Mouse (Mus musculus) hindbrain, embryonic 12.5 days (tissue): Measurements from ENCODE around the gene Gm17268. TPM values are rescaled to one million over a fixed set of nuclear protein-coding genes. Genes with fewer than 3 reads are reported as not detected.

Experiments
- ATAC-seq: fragments of 200-750 bp; cut with Nextera tagmentation; 2 replicates; pipeline ENCODE4 v1.8.0; 2017; ENCODE audit warnings: moderate TSS enrichment; ENCODE audit not compliant: low FRiP score
- H3K27ac ChIP-seq: fragments of 300-500 bp; sonication (generic); 2 replicates; pipeline ENCODE4 v1.5.1; 2016; ENCODE audit warnings: mild to moderate bottlenecking
- H3K27me3 ChIP-seq: fragments of 300-500 bp; sonication (generic); 2 replicates; pipeline ENCODE4 v1.6.1; 2016; ENCODE audit warnings: mild to moderate bottlenecking
- H3K36me3 ChIP-seq: fragments of 300-500 bp; sonication (generic); 2 replicates; pipeline ENCODE4 v1.6.1; 2016; ENCODE audit warnings: mild to moderate bottlenecking
- H3K4me1 ChIP-seq: fragments of 300-500 bp; sonication (generic); 2 replicates; pipeline ENCODE4 v1.6.1; 2016
- H3K4me2 ChIP-seq: fragments of 300-500 bp; sonication (generic); replicated peaks from 2 replicates; pipeline ENCODE4 v1.6.1; 2016; ENCODE audit warnings: mild to moderate bottlenecking
- H3K4me3 ChIP-seq: fragments of 300-500 bp; sonication (generic); 2 replicates; pipeline ENCODE4 v1.5.1; 2016; ENCODE audit warnings: mild to moderate bottlenecking
- H3K9ac ChIP-seq: fragments of 300-500 bp; sonication (generic); 2 replicates; pipeline ENCODE4 v1.6.1; 2016; ENCODE audit warnings: mild to moderate bottlenecking, moderate library complexity
- H3K9me3 ChIP-seq: fragments of 300-500 bp; sonication (generic); replicated peaks from 2 replicates; pipeline ENCODE4 v1.6.1; 2016; ENCODE audit warnings: mild to moderate bottlenecking
- WGBS: fragments of 180-500 bp; shearing (Covaris S2); methylation state at CpG from one replicate; pipeline ENCODE4 v1.1.7; 2016; 5-methylcytosine and 5-hydroxymethylcytosine counted together
- polyA plus RNA-seq: library from polyadenylated mRNA; unstranded; fragments of >200 nt; fragmentation: Nextera tagmentation; extraction: Ambion mirVana; gene quantifications from 2 replicates; pipeline ENCODE4 v1.2.1, GENCODE M21; 2016

The Gm17268 gene
- not detected in 2 replicates for polyA plus RNA-seq

DNA sequence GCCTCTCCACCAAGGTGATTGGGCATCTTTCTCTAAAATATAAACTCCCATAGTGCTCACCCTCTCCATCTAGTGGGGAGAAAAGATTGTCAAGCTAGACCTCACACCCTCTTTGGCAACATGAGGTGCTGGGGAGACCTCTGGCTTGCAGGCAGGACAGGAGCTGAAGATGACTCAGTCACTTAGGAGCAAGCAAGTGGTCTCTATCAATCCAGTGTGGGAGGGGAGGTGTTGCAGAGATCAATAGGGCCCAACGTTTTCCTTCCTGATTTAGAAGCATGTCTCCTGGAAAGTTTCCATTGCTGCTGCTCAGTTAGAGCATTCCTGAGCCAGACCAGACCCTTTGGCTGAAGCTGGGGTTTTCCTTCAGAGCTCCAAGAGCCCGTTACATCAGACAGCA is at the start of gene Gm17268:
Gene Gm17268, minus strand, starts transcription at position 28 of the 400 bp plus-strand sequence.
- H3K27me3 ChIP-seq, result no peaks in the 10 kb centered on the region
- no peak for ATAC-seq
- H3K4me3 ChIP-seq, result no peak within 1 kb of the TSS
- H3K4me1 ChIP-seq, result no peaks in the 10 kb centered on the region
- H3K36me3 ChIP-seq, result no peaks in the 10 kb centered on the region
- H3K9ac ChIP-seq, result no peak within 1 kb of the TSS
- no peak within 1 kb of the TSS for H3K27ac ChIP-seq
- no peak within 1 kb of the TSS for H3K4me2 ChIP-seq
- H3K9me3 ChIP-seq, result no peaks in the 10 kb centered on the region
- 59% methylated on average over 2 of the region's 2 CpGs for WGBS

DNA sequence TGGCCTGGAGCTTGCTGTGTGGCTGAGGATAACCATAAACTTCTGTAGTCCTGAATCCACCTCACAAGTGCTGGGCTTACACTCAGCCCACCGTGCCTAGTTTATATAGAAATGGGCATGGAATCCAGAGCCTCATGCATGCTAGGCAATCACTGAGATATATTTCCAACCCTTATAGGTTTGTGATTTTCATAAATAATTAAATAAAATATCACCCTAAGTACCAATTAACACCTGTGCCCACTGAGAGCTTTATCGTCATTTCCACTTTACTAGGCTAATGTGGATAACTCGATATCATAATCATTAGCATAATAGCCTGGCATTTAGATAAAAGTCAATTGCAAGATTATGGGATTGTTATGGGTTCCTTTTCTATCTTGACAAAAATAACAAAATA is 46.0 kb upstream of the Gm17268 start:
- H3K27me3 ChIP-seq, result no peaks in the 10 kb centered on the region
- H3K36me3 ChIP-seq, result no peaks in the 10 kb centered on the region
- no peak overlapping the region for H3K27ac ChIP-seq
- ATAC-seq, result no peak
- no peaks in the 10 kb centered on the region for H3K9me3 ChIP-seq
- no peak overlapping the region for H3K4me2 ChIP-seq
- no peak overlapping the region for H3K4me3 ChIP-seq
- 86% methylated on average over 3 of the region's 3 CpGs for WGBS
- no peak overlapping the region for H3K9ac ChIP-seq
- no peaks in the 10 kb centered on the region for H3K4me1 ChIP-seq

DNA sequence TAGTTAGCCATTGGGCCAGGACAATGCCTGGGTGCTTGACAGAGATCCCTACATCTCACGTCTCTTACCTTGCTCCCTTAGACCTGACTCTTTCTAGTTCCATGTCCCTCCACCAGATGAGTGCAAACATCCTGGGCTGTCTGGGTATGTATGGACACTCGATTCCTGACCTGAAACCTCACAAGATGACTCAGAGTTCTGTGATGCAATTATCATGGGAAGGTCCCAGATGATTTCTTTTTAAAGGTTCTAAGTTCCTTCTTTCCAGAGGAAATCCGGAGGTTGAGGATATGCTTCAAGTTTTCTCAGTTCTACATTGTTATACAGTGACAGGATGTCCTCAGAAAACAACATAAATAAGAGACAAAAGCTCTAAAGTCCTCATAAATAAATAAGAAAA is 42.5 kb upstream of the Gm17268 start:
- no peak for ATAC-seq
- Histone ChIP-seq H3K9ac (no peak overlapping the region), H3K4me2 (no peak overlapping the region), H3K27ac (no peak overlapping the region), H3K36me3 (no peaks in the 10 kb centered on the region), H3K4me3 (no peak overlapping the region), H3K9me3 (no peaks in the 10 kb centered on the region), H3K27me3 (no peaks in the 10 kb centered on the region), H3K4me1 (no peaks in the 10 kb centered on the region)
- WGBS, result 80% methylated on average over 3 of the region's 3 CpGs

DNA sequence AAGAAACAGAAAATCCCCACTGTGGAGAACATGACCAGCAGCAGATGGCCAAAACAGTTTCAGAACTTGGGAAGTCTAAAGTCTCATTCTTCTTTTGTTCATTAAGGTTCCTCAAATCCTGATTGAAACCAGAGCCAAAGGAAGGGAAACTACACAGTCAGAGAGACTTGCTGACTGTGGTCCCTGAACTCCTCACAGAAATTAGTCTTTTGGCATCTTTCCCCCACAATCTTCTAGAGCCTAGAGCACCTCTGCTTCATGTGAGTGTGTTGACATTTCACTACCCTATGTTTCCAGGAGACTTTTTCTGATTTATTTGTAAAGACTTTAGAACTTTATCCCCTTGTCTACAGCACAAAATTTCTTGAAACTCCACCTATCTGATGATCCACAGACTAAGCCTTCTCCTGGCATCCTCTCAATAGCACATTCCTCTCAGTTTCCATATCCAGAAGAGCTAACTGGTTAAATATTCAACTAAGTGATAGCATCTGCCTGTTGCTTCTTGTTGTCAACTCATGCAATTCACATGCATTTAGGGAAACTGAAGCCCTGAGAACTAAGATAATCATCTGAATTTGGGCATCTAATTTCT is 39.9 kb upstream of the Gm17268 start:
- no peak for ATAC-seq
- H3K27me3 ChIP-seq, result no peaks in the 10 kb centered on the region
- no peak overlapping the region for H3K4me2 ChIP-seq
- no peaks in the 10 kb centered on the region for H3K9me3 ChIP-seq
- no peak overlapping the region for H3K9ac ChIP-seq
- no peak overlapping the region for H3K4me3 ChIP-seq
- H3K36me3 ChIP-seq, result no peaks in the 10 kb centered on the region
- H3K27ac ChIP-seq, result no peak overlapping the region
- H3K4me1 ChIP-seq, result no peaks in the 10 kb centered on the region

DNA sequence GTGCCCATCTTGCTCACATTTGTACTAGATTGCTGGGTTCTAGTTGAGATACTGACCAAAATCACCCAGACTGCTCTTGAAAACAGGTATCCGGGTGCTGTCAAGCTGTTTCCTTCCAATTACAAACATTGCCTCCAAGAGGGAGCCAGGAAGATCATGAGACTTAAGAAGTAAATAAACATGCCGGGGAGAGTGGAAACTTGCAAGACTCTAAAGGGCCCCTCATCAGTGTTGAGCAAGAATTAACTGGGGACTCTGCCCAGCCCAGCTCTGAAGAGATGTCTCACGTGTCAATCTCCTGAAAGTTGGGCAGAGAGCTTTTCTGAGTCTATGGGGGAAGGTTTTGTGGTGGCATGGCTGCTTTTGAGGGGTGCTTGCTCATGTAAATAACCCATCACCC is 38.7 kb upstream of the Gm17268 start:
- no peaks in the 10 kb centered on the region for H3K4me1 ChIP-seq
- ATAC-seq, result no peak
- H3K9ac ChIP-seq, result no peak overlapping the region
- H3K27me3 ChIP-seq, result no peaks in the 10 kb centered on the region
- no peak overlapping the region for H3K27ac ChIP-seq
- no peak overlapping the region for H3K4me3 ChIP-seq
- H3K36me3 ChIP-seq, result no peaks in the 10 kb centered on the region
- WGBS, result 79% methylated on average over 3 of the region's 3 CpGs
- H3K4me2 ChIP-seq, result no peak overlapping the region
- H3K9me3 ChIP-seq, result no peaks in the 10 kb centered on the region

DNA sequence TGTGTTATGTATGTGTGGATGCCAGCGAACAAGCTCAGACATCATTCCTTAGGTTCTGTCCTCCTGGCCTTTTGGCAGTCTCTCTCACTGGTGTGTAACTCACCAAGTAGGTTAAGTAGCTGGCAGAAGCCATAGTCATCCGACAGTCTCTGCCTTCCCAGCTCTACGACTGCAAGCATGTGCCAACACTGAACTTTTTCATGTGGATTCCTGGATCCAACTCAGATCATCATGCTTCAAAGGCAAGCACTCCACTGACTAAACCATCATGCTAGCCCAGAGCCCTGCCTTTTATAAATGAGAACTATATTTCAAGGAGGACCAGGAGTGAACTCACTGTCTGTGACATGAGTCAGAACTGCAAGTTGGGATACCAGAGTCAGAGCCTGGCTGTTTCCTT is 35.3 kb upstream of the Gm17268 start:
- Histone ChIP-seq H3K9me3 (no peaks in the 10 kb centered on the region), H3K4me2 (no peak overlapping the region), H3K4me3 (no peak overlapping the region), H3K4me1 (no peaks in the 10 kb centered on the region), H3K27ac (no peak overlapping the region), H3K36me3 (no peaks in the 10 kb centered on the region), H3K9ac (no peak overlapping the region), H3K27me3 (no peaks in the 10 kb centered on the region)
- no peak for ATAC-seq
- WGBS, result 89% methylated on average over 3 of the region's 3 CpGs

DNA sequence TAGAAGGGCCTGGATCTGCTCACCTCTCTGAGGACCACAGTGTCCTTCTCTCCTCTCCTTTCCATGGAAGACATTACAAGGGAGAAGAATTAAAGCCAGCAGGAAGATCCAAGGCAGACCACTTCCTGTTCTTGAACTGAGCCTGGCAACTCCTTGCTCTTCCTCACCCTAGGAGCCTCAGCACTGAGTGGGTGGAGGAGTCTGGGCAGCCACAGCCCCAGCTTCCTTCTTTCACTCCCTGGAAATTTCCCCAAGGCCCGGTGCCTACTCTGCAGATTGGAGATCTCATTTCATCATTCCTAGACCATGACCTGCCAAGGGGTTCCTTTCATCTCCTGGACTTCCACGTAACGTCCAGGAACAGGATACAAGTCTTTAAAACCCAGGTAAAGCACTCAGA is 34.6 kb upstream of the Gm17268 start:
- H3K4me3 ChIP-seq, result no peak overlapping the region
- no peaks in the 10 kb centered on the region for H3K36me3 ChIP-seq
- no peaks in the 10 kb centered on the region for H3K4me1 ChIP-seq
- ATAC-seq, result no peak
- 89% methylated on average over 3 of the region's 3 CpGs for WGBS
- H3K27ac ChIP-seq, result no peak overlapping the region
- no peak overlapping the region for H3K4me2 ChIP-seq
- no peak overlapping the region for H3K9ac ChIP-seq
- no peaks in the 10 kb centered on the region for H3K9me3 ChIP-seq
- no peaks in the 10 kb centered on the region for H3K27me3 ChIP-seq

DNA sequence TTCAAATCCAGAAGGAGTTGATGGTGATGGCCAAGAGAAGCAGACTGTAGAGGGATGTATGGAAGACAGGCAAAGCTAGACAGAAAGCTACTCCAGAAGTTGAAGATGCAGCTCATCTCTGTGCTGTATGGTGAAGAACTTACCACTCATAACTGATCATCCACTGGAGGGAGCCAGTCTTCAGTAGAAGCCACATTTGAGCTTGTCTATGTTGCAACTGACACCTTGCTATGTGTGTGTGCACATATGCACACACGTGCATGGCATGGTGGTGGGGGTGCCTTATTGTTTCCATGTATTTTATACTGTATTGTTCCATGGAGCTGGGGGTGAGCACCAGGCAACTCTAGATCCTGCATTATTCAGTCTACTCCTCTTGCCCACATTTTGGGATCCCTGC is 34.0 kb upstream of the Gm17268 start:
- Histone ChIP-seq H3K9me3 (no peaks in the 10 kb centered on the region), H3K27me3 (no peaks in the 10 kb centered on the region), H3K27ac (no peak overlapping the region), H3K4me1 (no peaks in the 10 kb centered on the region), H3K4me2 (no peak overlapping the region), H3K4me3 (no peak overlapping the region), H3K9ac (no peak overlapping the region), H3K36me3 (no peaks in the 10 kb centered on the region)
- 91% methylated on average over 1 of the region's 1 CpGs for WGBS
- no peak for ATAC-seq

DNA sequence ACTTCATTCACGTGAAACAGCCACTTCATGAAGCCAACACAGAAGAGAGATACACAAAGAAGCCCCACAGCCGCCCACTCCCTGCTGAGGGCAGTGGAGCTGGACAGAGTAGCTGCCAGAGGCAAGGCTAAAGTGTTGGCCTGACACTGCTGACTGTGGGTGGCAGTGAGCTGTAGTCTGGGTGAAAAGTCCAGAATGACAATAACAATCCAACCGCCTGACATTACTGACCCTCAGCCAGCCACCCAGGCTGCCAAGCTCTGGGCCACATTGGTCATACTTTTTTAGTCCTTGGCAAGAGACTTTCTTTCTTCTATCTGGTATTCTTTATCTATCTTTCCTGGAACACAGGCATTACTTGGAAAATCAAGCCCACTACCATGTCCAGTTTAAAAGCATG is 32.7 kb upstream of the Gm17268 start:
- Histone ChIP-seq H3K36me3 (no peaks in the 10 kb centered on the region), H3K9me3 (no peaks in the 10 kb centered on the region), H3K4me1 (no peaks in the 10 kb centered on the region), H3K4me2 (no peak overlapping the region), H3K27me3 (no peaks in the 10 kb centered on the region), H3K27ac (no peak overlapping the region), H3K9ac (no peak overlapping the region), H3K4me3 (no peak overlapping the region)
- 64% methylated on average over 3 of the region's 3 CpGs for WGBS
- no peak for ATAC-seq

DNA sequence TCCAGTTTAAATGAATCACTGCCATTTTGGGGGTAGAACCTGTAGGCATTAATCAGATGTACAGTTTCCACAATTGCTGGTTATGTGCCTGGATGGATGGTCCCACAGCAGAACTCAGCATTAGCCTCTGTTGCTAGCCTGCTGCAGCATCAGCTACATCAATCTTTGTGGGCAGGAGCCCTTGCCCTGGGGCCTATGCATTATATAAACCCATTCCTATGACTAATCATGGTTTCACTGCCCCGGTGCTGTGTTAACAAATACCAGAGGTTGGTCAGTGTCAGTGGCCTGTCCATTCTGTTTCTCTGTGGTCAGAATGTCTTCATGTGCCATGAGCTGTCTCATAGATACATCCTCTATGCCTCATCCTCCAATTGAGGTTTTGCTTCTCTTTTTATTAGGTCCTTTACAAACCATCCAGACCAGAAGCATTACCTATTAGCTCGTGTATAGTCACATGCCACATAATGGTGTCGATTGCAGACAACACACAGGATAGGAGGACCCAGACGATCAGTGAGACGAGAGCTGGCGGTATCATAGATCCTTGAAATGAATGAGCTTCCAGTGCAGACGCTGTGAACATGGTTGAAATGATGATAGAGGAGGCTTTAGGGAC is 28.7 kb upstream of the Gm17268 start:
- H3K9me3 ChIP-seq, result no peaks in the 10 kb centered on the region
- no peak overlapping the region for H3K4me2 ChIP-seq
- H3K4me3 ChIP-seq, result no peak overlapping the region
- H3K9ac ChIP-seq, result no peak overlapping the region
- H3K4me1 ChIP-seq, result no peaks in the 10 kb centered on the region
- H3K27ac ChIP-seq, result no peak overlapping the region
- ATAC-seq, result no peak
- no peaks in the 10 kb centered on the region for H3K36me3 ChIP-seq
- WGBS, result 90% methylated on average over 7 of the region's 7 CpGs
- no peaks in the 10 kb centered on the region for H3K27me3 ChIP-seq

DNA sequence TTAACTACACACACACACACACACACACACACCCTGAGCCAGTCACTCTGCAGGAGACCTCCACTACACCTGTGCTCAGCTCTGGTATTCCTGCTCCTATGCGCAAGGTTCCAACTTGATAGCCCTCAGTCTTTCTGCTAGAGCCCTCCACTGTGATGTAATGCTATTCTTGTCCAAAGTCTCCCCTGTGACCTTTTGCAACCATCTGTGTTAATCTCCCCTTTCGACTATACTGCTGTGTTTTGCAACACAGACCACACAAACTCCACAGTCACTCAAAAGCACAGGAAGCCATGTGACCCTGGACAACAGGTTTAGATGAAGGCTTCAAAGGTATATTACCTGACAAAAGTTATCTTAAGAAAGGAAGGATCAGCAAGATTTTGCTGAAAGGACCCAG is 25.1 kb upstream of the Gm17268 start:
- ATAC-seq, result no peak
- Histone ChIP-seq H3K36me3 (no peaks in the 10 kb centered on the region), H3K4me1 (no peaks in the 10 kb centered on the region), H3K27ac (no peak overlapping the region), H3K4me2 (no peak overlapping the region), H3K9me3 (no peaks in the 10 kb centered on the region), H3K9ac (no peak overlapping the region), H3K4me3 (no peak overlapping the region), H3K27me3 (no peaks in the 10 kb centered on the region)
- whole genome bisulfite sequencing, result 88% methylated on average over 2 of the region's 2 CpGs

DNA sequence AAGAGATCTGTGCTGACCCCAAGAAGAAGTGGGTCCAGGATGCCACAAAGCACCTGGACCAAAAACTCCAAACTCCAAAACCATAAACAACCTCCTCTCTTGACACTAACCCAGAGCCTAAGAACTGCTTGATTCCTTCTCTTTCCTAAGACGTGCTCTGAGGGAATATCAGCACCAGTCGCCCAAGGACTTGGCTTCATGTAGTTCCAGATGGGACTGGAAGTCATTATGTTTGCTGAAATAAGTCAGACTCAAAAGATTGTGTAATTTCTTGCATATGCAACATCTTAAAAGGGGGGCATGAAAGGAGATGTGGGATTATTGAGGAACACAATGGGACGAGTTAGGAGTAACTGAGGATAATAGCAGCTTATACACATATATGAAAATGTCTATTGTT is 23.9 kb upstream of the Gm17268 start:
- no peaks in the 10 kb centered on the region for H3K36me3 ChIP-seq
- H3K4me2 ChIP-seq, result no peak overlapping the region
- no peak overlapping the region for H3K27ac ChIP-seq
- no peaks in the 10 kb centered on the region for H3K4me1 ChIP-seq
- WGBS, result 72% methylated on average over 3 of the region's 3 CpGs
- H3K9me3 ChIP-seq, result no peaks in the 10 kb centered on the region
- H3K9ac ChIP-seq, result no peak overlapping the region
- no peak overlapping the region for H3K4me3 ChIP-seq
- H3K27me3 ChIP-seq, result no peaks in the 10 kb centered on the region
- no peak for ATAC-seq

DNA sequence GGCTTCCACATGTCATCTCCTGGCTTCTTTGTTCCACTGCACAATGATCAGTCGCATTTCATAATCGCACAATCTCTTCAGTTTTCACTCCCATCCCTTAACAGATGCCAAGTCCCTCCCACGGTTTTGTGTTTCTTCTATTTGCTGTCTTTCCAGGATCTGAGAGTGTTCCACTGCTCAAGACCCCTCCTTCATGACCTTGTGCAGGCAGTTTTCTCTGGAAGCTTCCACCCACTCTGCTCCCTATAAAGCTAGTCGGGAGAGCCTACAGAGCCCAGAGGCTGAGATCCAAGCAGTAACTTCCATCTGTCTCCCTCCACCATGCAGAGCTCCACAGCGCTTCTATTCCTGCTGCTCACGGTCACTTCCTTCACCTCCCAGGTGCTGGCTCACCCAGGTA is 19.3 kb upstream of the Gm17268 start, which contains the start of gene Ccl11:
Gene Ccl11, plus strand, starts transcription at position 178 of the 400 bp plus-strand sequence.
- no peaks in the 10 kb centered on the region for H3K4me1 ChIP-seq
- WGBS, result 79% methylated on average over 6 of the region's 6 CpGs
- no peak within 1 kb of the TSS for H3K4me2 ChIP-seq
- no peaks in the 10 kb centered on the region for H3K9me3 ChIP-seq
- no peak within 1 kb of the TSS for H3K4me3 ChIP-seq
- H3K27me3 ChIP-seq, result no peaks in the 10 kb centered on the region
- ATAC-seq, result no peak
- no peak within 1 kb of the TSS for H3K27ac ChIP-seq
- H3K9ac ChIP-seq, result no peak within 1 kb of the TSS
- no peaks in the 10 kb centered on the region for H3K36me3 ChIP-seq
